Mouse (Mus musculus): ENCODE results near the gene Gabarap. TPM values are rescaled to one million over a fixed set of nuclear protein-coding genes. Genes with fewer than 3 reads are reported as not detected.
A peak's percentile ranks its signal among the peaks of the same experiment; 100 is the strongest.

The Gabarap gene
- total and polyA plus RNA-seq, 2 experiments = 175 to 430 TPM

DNA sequence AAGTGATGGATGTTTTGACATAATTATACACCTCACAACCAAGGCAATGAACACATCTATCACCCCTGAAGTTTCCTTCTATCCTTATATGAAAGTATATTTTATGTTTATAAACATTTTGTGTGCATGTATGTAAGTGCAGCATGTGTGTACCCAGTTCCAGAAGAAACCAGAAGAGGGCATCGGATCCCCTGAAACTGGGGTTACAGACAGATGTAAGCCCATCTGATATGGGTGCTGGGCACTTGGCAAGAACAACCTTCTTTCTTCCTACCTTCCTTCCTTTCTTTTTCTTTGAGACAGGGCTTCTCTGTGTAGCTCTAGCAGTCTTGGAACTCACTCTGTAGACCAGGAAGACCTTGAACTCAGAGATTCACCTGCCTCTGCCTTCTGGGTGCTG lies 34.7 kb upstream of the Gabarap start:
- 79% methylated on average over 1 of the region's 1 CpGs for WGBS
- Histone ChIP-seq H3K79me2 (ENCODE audit: control insufficient read depth, insufficient read depth, low read length) (no peaks in the 10 kb centered on the region), H3K27me3 (ENCODE audit: control insufficient read depth, insufficient read depth, low read length) (no peaks in the 10 kb centered on the region), H3K9ac (ENCODE audit: low read depth, low read length) (no peak overlapping the region), H3K27ac (replicated peaks; ENCODE audit: insufficient read depth, low read depth, low read length) (no peak overlapping the region), H3K4me1 (ENCODE audit: control insufficient read depth, insufficient read depth, low read length) (no peaks in the 10 kb centered on the region), H3K36me3 (ENCODE audit: control insufficient read depth, insufficient read depth, low read length) (no peaks in the 10 kb centered on the region), H3K4me3 (ENCODE audit: insufficient read depth, low read depth, low read length) (no peak overlapping the region)
- no peak for TF ChIP-seq CTCF (IDR thresholded peaks at IDR 0.05; ENCODE audit: low read depth, low read length)
- no peak for TF ChIP-seq POLR2A (IDR thresholded peaks at IDR 0.05; ENCODE audit: extremely low read depth, insufficient read depth, low read length)
- DNase-seq (ENCODE audit: extremely low read depth, low read depth, low spot score) = no peak

DNA sequence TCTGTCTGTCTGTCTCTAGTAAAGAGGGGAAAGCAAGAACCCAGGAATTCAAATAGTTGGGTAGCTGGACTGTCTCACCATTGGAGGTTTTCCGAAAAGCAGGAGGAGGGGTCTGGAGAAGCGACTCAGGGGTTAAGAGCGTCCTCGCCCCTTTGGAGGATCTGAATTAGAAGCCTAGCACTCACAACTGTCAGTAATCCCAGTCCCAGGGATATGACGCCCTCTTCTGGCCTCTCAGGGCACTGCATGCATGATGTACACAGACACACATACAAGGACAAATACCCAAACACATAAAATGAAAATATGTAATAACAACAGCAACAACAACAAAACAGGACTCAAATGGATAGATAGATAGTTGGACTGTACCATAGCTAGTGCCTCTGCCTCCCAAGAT lies 30.3 kb upstream of the Gabarap start:
- no peak for DNase-seq (ENCODE audit: extremely low read depth, low read depth, low spot score)
- WGBS = 46% methylated on average over 5 of the region's 5 CpGs
- Histone ChIP-seq H3K27me3 (ENCODE audit: control insufficient read depth, insufficient read depth, low read length) (peaks cover 4% of the 10 kb centered on the region; the same call in 1 of the 2 replicates), H3K27ac (replicated peaks; ENCODE audit: insufficient read depth, low read depth, low read length) (no peak overlapping the region), H3K4me1 (ENCODE audit: control insufficient read depth, insufficient read depth, low read length) (no peaks in the 10 kb centered on the region), H3K36me3 (ENCODE audit: control insufficient read depth, insufficient read depth, low read length) (no peaks in the 10 kb centered on the region), H3K9ac (ENCODE audit: low read depth, low read length) (no peak overlapping the region), H3K79me2 (ENCODE audit: control insufficient read depth, insufficient read depth, low read length) (no peaks in the 10 kb centered on the region), H3K4me3 (ENCODE audit: insufficient read depth, low read depth, low read length) (no peak overlapping the region)
- TF ChIP-seq CTCF (IDR thresholded peaks at IDR 0.05; ENCODE audit: low read depth, low read length) (peak; percentile 41; the same call in 1 of the 2 replicates), POLR2A (IDR thresholded peaks at IDR 0.05; ENCODE audit: extremely low read depth, insufficient read depth, low read length) (no peak)

DNA sequence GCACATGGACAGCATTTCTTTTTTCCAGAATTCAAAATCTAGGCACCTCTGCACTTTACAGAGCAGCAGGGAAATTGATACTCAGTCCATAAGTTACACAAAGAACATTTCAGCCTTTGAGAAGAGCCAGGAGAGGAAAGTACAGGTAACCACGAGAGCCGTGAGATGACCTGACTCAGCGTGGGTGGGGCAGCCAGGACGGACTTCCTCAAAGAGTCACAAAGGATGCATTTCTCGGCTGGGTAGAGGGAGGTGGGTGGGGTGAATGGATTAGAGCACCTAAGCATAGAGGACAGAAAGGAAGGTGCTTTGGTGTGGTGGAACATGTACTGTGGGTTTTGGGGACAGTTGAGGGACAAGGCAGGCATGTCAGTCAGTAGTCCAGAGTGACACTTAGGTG lies 29.1 kb upstream of the Gabarap start:
- WGBS = 55% methylated on average over 5 of the region's 5 CpGs
- 0 out of 2 replicates have a peak, but pooled peaks cover 2% of the 10 kb centered on the region for H3K4me1 ChIP-seq (ENCODE audit: control insufficient read depth, insufficient read depth, low read length)
- H3K27me3 ChIP-seq (ENCODE audit: control insufficient read depth, insufficient read depth, low read length) = peaks cover 12% of the 10 kb centered on the region
- no peak for DNase-seq (ENCODE audit: extremely low read depth, low read depth, low spot score)
- no peak overlapping the region for H3K9ac ChIP-seq (ENCODE audit: low read depth, low read length)
- no peak overlapping the region for H3K27ac ChIP-seq (replicated peaks; ENCODE audit: insufficient read depth, low read depth, low read length)
- H3K79me2 ChIP-seq (ENCODE audit: control insufficient read depth, insufficient read depth, low read length) = no peaks in the 10 kb centered on the region
- no peak overlapping the region for H3K4me3 ChIP-seq (ENCODE audit: insufficient read depth, low read depth, low read length)
- no peak for TF ChIP-seq CTCF (IDR thresholded peaks at IDR 0.05; ENCODE audit: low read depth, low read length)
- TF ChIP-seq POLR2A (IDR thresholded peaks at IDR 0.05; ENCODE audit: extremely low read depth, insufficient read depth, low read length) = no peak
- no peaks in the 10 kb centered on the region for H3K36me3 ChIP-seq (ENCODE audit: control insufficient read depth, insufficient read depth, low read length)

DNA sequence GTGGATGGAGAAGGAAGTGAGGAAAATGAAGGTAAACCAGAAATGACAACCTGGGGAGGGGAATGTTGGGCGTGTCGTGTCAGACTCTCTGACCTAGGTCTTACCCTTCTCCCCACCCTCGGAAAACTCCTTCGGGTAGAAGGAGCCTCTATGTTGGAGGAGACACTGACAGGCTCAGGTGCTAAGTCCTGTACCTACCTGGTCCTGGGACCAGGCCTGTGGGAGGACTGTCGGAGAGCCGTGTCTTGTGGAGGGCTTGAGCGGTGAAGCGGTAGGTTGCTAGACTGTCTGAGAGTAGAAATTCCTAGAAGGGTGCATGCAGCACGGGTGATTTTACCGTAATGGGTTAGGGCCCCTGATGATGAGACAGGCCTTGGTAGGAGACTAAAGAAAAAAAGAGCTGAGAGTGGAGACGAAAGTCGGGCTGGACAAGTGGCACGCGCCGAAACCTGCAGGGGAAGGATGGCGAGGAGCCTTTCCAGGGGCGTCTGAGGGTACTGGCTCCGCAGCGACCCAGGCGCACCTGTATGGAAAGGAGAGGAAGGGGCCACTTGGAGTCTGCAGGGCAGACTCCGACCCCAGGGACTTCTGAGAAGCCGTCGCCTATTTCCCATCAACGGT lies 26.2 kb upstream of the Gabarap start, which contains the start of gene Cldn7:
Gene Cldn7, plus strand, starts transcription at position 130 of the 621 bp plus-strand sequence.
- WGBS = 33% methylated on average over 24 of the region's 24 CpGs
- H3K27ac ChIP-seq (replicated peaks; ENCODE audit: insufficient read depth, low read depth, low read length) = no peak within 1 kb of the TSS
- no peak for DNase-seq (ENCODE audit: extremely low read depth, low read depth, low spot score)
- 0 out of 2 replicates have a peak, but pooled peaks cover 3% of the 10 kb centered on the region for H3K4me1 ChIP-seq (ENCODE audit: control insufficient read depth, insufficient read depth, low read length)
- peaks cover 12% of the 10 kb centered on the region for H3K27me3 ChIP-seq (ENCODE audit: control insufficient read depth, insufficient read depth, low read length)
- 0 out of 2 replicates have a peak, but pooled peaks cover 2% of the 10 kb centered on the region for H3K36me3 ChIP-seq (ENCODE audit: control insufficient read depth, insufficient read depth, low read length)
- no peak for TF ChIP-seq POLR2A (IDR thresholded peaks at IDR 0.05; ENCODE audit: extremely low read depth, insufficient read depth, low read length)
- TF ChIP-seq CTCF (IDR thresholded peaks at IDR 0.05; ENCODE audit: low read depth, low read length) = no peak
- H3K79me2 ChIP-seq (ENCODE audit: control insufficient read depth, insufficient read depth, low read length) = no peaks in the 10 kb centered on the region
- no peak within 1 kb of the TSS for H3K9ac ChIP-seq (ENCODE audit: low read depth, low read length)
- peak within 1 kb of the TSS; percentile 12; the same call in 1 of the 2 replicates for H3K4me3 ChIP-seq (ENCODE audit: insufficient read depth, low read depth, low read length)

DNA sequence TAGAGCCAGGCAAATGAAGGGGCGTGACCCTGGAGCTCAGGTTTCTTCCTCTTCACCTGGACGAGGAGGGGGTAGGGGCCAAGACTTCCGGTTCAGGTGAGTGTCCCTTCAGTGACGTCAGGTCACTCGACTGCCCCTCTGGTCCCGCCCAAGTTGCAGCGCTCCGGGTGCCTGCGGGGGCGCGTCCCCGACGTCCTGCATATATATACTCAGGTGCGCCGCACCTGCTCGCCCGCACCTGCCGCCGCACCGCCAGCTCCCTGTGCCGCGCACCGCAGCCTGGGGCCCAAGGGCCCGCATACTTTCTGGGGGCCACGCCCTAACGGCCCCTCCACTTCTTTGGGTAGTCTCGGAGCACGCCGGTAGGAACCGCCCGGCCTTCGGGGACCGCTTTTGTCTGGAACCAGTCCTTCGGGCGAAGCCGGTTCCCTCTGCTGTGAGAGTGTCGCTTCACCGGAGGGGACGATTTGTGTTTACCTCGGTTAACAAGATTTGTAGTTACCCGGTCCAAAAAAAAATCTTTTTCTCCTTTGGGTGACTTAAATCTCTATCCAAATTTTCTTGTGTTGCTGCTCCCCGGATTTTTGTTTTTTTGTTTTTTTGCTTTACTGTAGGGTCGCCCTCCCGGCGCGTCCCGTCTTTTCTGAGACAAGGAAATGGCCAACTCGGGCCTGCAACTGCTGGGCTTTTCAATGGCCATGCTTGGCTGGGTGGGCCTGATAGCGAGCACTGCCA lies 25.5 kb upstream of the Gabarap start:
- Histone ChIP-seq H3K9ac (ENCODE audit: low read depth, low read length) (no peak overlapping the region), H3K79me2 (ENCODE audit: control insufficient read depth, insufficient read depth, low read length) (no peaks in the 10 kb centered on the region), H3K4me1 (ENCODE audit: control insufficient read depth, insufficient read depth, low read length) (0 out of 2 replicates have a peak, but pooled peaks cover 3% of the 10 kb centered on the region), H3K27ac (replicated peaks; ENCODE audit: insufficient read depth, low read depth, low read length) (no peak overlapping the region), H3K4me3 (ENCODE audit: insufficient read depth, low read depth, low read length) (peak overlapping the region; percentile 29; the same call in 1 of the 2 replicates), H3K36me3 (ENCODE audit: control insufficient read depth, insufficient read depth, low read length) (0 out of 2 replicates have a peak, but pooled peaks cover 2% of the 10 kb centered on the region), H3K27me3 (ENCODE audit: control insufficient read depth, insufficient read depth, low read length) (peaks cover 12% of the 10 kb centered on the region)
- TF ChIP-seq CTCF (IDR thresholded peaks at IDR 0.05; ENCODE audit: low read depth, low read length) (no peak), POLR2A (IDR thresholded peaks at IDR 0.05; ENCODE audit: extremely low read depth, insufficient read depth, low read length) (no peak)
- DNase-seq (ENCODE audit: extremely low read depth, low read depth, low spot score) = no peak
- WGBS = 7% methylated on average over 49 of the region's 49 CpGs

All from liver, adult 2 months (tissue).